Mouse (Mus musculus): ENCODE data around the gene Dnajc3.

- TF ChIP-seq CTCF (IDR thresholded peaks at IDR 0.05 in 2 of 3, conservative IDR thresholded peaks at IDR 0.05 in 1 of 3; ENCODE audit: control insufficient read depth in 1 of 3, insufficient read depth in 1 of 3, low read depth in 2 of 3, low read length in 3 of 3, poor library complexity in 1 of 3, severe bottlenecking in 1 of 3) (no peak), USF1 (IDR thresholded peaks at IDR 0.05; ENCODE audit: low read depth, low read length) (no peak)
These were observed 42.1 kb upstream of the Dnajc3 start for GRCm38 (mm10) chr14:118895655-118896054.
